Mouse (Mus musculus) B cell, adult 2 months (primary cell): Measurements from ENCODE around the gene Nlrp3.
A peak's percentile ranks its signal among the peaks of the same experiment; 100 is the strongest.
"Not testable (repeated sequence)": the region's sequence is repeated elsewhere in the genome, so short reads cannot be mapped to it uniquely, and the experiment has no call there.

Experiments
- DNase-seq, 2 experiments: peaks; one replicate each; pipeline ENCODE4 v3.0.0; 2022

The Nlrp3 gene

GRCm38 (mm10) chr11:59537218-59538130 is 3.9 kb upstream of the Nlrp3 start:
- DNase-seq = peak; percentile 75 to 77

DNA sequence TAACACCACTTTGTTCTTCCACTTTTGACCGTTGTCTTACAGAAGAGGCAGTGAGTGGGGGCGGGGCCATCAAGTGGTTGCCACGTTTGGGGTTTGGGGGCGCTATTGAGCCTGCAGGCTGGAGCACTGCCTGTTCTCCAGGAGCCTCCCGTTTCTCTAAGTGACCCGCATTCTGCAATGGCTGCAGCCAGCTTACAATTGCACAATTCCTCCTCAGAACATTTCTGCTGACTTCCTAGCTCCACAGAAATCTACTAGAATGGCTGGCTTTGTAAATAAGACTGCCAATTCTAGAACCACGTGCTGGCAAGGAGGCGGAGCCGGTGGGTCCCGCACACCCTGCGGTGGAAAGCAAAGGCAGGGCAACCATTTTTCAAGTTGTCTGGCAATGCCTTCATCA is 3.0 kb upstream of the Nlrp3 start:
- peak; percentile 37 to 42 for DNase-seq

GRCm38 (mm10) chr11:59540123-59540522 is 1.2 kb upstream of the Nlrp3 start:
- DNase-seq = no peak

GRCm38 (mm10) chr11:59542442-59542841 is 1.1 kb downstream of the Nlrp3 start:
- DNase-seq = no peak

- no peak for DNase-seq
Measured at GRCm38 (mm10) chr11:59543376-59543775, 2.0 kb downstream of the Nlrp3 start.

DNA sequence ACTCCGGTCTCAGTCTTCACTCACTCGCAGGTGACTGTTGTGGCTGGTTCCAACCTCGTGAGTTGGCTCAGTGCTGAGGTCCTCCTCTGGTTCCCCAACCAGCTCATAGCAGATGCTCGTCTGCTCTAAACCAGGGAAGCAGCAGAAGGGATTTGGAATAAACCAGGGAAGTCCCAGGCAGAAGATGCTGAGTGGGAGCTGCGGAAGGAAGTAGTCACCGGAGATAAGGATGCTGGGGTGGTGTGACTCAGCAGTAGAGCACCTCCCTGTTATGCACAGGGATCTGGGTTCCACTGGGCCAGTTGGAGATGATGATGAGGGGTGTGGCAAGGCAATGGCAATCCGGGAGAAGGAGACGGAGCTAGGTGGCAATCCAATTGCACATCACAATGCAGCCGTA is 2.6 kb downstream of the Nlrp3 start:
- no peak for DNase-seq

GRCm38 (mm10) chr11:59554127-59554526 is 12.8 kb downstream of the Nlrp3 start:
- DNase-seq = no peak

GRCm38 (mm10) chr11:59554535-59554934 is 13.2 kb downstream of the Nlrp3 start:
- DNase-seq = no peak

- DNase-seq = no peak
Measured at GRCm38 (mm10) chr11:59560906-59561305, 19.5 kb downstream of the Nlrp3 start.

DNA sequence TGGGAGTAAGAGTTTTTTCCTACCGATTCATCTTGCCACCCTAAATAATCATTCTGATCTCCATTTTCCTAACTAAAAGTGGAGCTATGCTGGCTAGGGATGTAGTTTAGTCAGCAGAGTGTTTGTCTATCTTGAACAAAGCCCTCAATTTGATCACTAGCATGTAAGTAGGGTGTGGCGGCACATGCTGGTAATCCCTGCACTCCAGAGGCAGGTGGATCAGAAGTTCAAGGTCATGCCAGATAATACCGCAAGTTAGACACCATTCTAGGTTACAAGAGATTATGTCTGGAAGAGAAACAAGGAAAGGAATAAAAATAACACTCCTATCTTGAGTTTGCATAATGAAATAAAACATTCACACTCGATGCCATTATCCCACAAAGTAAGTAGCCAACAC is 21.0 kb downstream of the Nlrp3 start:
- DNase-seq = no peak

- DNase-seq = no peak
Measured at GRCm38 (mm10) chr11:59562837-59563236, 21.5 kb downstream of the Nlrp3 start.

DNA sequence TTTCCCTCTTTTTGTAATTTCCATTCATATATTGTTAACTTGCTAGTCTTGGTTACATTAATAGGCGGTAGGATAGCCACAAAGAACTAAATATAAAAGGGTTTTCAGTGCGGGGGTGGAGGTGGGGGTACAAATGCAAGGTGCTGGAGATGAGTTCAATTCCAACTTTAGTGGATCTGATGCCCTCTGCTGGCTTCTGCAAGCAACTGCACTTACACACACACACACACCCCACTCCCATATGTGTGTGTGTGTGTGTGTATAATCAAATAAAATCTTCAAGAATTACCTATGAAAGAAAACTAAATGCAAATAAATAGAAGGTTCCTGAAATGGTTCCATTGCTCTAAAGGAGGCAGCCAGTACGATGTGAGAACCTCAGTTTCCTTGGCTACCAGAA is 27.9 kb downstream of the Nlrp3 start:
- DNase-seq = peak; percentile 28 to 38

GRCm38 (mm10) chr11:59575726-59576125 is 34.4 kb downstream of the Nlrp3 start:
- DNase-seq = no peak

GRCm38 (mm10) chr11:59576135-59576534 is 34.8 kb downstream of the Nlrp3 start, which contains the start of gene Olfr222:
Gene Olfr222 (minus strand): TSS chr11:59576235.
- DNase-seq = not testable (repeated sequence)

DNA sequence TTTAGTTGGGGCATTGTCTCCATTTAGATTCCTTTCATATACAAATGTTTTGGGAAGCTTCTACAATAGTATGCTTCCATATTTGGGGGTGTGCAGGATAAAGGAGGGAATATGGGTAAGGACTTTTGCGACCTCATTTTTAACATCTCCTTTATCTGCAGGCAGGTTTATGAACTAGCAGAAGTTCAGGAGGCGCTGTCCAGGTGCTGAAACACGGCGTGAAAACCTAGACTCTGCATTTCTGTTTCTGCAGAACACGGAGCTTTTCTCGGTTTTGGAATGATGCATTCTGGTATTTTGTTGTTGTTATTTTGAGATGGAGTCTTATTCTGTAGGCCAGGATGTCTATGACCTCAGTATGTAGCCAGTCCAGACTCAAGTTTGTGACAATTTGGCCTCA is 43.2 kb downstream of the Nlrp3 start:
- DNase-seq = peak; percentile 11 to 20

GRCm38 (mm10) chr11:59589496-59589895 is 48.1 kb downstream of the Nlrp3 start:
- no peak for DNase-seq

GRCm38 (mm10) chr11:59593189-59593588 is 51.8 kb downstream of the Nlrp3 start, which contains the start of gene Olfr223:
Gene Olfr223 (minus strand): TSS chr11:59593289.
- DNase-seq = no peak

- peak in 1 of 2 experiments; percentile 4 for DNase-seq
Measured at GRCm38 (mm10) chr11:59596091-59596490, 54.7 kb downstream of the Nlrp3 start.

DNA sequence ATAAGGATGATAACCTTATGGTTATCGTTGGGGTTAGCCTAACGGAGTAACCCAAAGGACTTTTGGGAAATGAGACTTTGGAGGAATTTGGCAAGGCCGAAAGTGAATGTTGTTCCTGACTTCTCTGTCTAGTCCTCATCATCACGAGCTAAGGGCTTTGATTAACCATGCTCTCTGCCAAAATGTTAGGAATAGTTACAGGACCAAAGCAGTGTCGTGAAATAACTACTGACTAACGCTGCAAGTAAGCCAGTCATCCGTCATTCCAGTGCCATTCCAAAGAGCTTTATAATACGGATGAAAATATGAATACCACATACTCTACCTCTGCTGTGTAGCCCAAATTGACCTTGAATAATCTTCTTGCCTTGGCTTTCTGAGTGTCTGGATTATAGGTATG is 55.6 kb downstream of the Nlrp3 start:
- no peak for DNase-seq

DNA sequence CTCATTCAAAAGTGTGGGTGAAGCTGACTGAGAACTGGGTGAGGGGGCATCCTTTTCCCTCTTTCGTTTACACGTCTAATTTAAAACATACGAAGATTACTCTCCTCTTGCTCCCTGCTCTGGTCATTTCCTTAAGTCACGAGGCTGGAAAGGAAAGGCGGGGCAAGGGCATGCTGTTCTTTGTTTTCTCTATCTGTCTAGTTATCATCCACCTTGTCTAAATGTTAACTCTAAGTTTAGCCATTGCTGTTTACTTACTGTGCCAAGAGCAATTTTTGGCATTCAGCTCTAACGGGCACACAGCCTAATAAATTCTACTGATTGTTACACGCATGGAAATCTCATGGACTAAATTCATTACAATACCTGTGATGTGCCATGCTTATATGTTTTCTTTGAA is 57.8 kb downstream of the Nlrp3 start:
- DNase-seq = no peak

DNA sequence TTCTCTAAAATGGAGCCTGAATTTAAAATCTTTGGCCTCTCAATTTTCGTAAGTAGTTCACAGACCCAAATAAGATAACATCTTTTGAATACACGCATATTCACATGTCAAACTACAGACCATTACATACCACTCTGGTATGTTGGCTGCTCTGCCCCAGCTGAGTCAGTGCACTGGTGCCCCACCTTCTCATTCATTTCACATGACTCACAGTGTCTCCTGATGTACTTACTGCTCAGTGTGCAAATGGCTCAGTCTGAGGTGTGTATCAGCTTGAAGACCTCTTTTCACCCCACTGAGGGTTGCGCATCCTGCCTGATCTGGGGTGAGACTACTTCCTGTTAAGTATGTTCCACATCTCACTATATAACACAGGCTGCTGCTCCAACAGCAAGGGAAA is 59.5 kb downstream of the Nlrp3 start:
- no peak for DNase-seq

GRCm38 (mm10) chr11:59602287-59602686 is 60.9 kb downstream of the Nlrp3 start:
- DNase-seq = no peak

- no peak for DNase-seq
Measured at GRCm38 (mm10) chr11:59611646-59612045, 70.3 kb downstream of the Nlrp3 start.

GRCm38 (mm10) chr11:59614120-59614519 is 72.8 kb downstream of the Nlrp3 start:
- no peak for DNase-seq
